Mouse (Mus musculus) lung, postnatal 10 days (tissue): ENCODE measurements around the gene Sult5a1.

Experiments used
- DNase-seq: peaks from one replicate; pipeline ENCODE4 v3.0.0; 2021

Sult5a1 gene

DNA sequence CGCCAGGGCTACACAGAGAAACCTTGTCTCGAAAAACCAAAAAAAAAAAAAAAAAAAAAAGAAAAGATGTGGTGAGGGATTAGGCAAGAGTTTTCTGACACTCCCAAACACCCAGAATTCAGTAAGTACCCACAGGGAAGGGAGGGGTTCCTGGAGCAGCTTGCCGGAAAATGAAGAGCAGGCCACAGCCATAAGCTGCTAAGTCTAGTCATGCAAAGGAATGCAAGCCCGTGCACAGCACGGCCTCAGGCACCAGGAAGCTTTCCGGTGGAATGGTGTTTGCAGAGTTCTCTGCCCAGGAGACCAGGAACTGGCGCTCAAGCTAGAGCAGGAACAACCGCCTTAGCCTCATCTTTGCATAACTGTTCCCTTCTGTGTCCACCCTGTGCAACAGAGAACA is 57.8 kb downstream of the Sult5a1 start:
- DNase-seq = no peak

- DNase-seq = no peak
These were observed 60.1 kb downstream of the Sult5a1 start for GRCm38 (mm10) chr8:123097786-123098584.

DNA sequence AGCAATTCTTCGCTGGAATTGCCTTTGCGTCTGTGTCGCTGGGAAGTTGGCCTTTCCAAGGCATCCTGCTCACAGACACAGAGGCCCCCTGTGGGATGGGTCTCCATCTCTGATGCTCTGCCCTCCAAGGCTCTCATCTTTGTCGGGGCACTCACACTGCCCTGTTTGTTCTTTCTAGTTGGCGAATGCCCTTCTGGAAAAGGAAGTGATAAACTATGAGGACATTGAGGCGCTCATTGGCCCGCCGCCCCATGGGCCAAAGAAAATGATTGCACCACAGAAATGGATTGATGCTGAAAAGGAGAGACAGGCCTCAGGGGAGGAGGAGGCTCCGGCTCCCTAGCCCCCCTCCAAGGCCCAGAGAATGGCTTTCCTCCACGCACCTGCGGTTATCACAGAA is 60.9 kb downstream of the Sult5a1 start:
- DNase-seq = no peak
